Mouse (Mus musculus) MEL (cell line): ENCODE data around the gene Hmga1. TPM values are rescaled to one million over a fixed set of nuclear protein-coding genes. Genes with fewer than 3 reads are reported as not detected.

Experiments used
- DNase-seq: peaks from one replicate; pipeline ENCODE4 v3.0.0; 2011; ENCODE audit warnings: low read depth, low spot score
- H3K27ac ChIP-seq: 2 replicates; pipeline ENCODE4 v1.5.1; 2012; ENCODE audit warnings: low read depth, mild to moderate bottlenecking, control low read depth, low read length, moderate library complexity; ENCODE audit not compliant: control insufficient read depth
- H3K27me3 ChIP-seq, 2 experiments: fragments of 150-350 bp in 1 of 2; sonication (generic) in 1 of 2; 2 replicates each; pipeline ENCODE4 v1.6.1; 2012; ENCODE audit warnings: low read length in 2 of 2, mild to moderate bottlenecking in 2 of 2, improper control_type of control experiment in 1 of 2, moderate library complexity in 1 of 2; ENCODE audit not compliant: insufficient read depth in 2 of 2, control insufficient read depth in 1 of 2
- H3K36me3 ChIP-seq, 2 experiments: 2 replicates each; pipeline ENCODE4 v1.6.1; 2012 to 2014; ENCODE audit warnings: low read length in 2 of 2, improper control_type of control experiment in 1 of 2, inconsistent platforms in 1 of 2, mild to moderate bottlenecking in 1 of 2; ENCODE audit not compliant: insufficient read depth in 2 of 2, control insufficient read depth in 1 of 2
- H3K4me1 ChIP-seq, 2 experiments: fragments of 150-350 bp in 1 of 2; sonication (generic) in 1 of 2; 2 replicates each; pipeline ENCODE4 v1.6.1; 2012; ENCODE audit warnings: low read length in 2 of 2, improper control_type of control experiment in 1 of 2, mild to moderate bottlenecking in 1 of 2; ENCODE audit not compliant: insufficient read depth in 2 of 2, control insufficient read depth in 1 of 2
- H3K4me3 ChIP-seq, 2 experiments: fragments of 150-350 bp in 1 of 2; sonication (generic) in 1 of 2; 2 replicates each; pipeline ENCODE4 v1.5.1; 2012; ENCODE audit warnings: low read depth in 2 of 2, low read length in 2 of 2, mild to moderate bottlenecking in 2 of 2, moderate library complexity in 2 of 2, control low read depth in 1 of 2, improper control_type of control experiment in 1 of 2; ENCODE audit not compliant: control insufficient read depth in 1 of 2, insufficient read depth in 1 of 2
- H3K79me2 ChIP-seq: 2 replicates; pipeline ENCODE4 v1.6.1; 2012; ENCODE audit warnings: mild to moderate bottlenecking, low read length, moderate library complexity; ENCODE audit not compliant: control insufficient read depth, poor library complexity, insufficient read depth
- H3K9ac ChIP-seq: 2 replicates; pipeline ENCODE4 v1.6.1; 2012; ENCODE audit warnings: low read depth, mild to moderate bottlenecking, control low read depth, low read length, moderate library complexity; ENCODE audit not compliant: control insufficient read depth, poor library complexity, severe bottlenecking
- H3K9me3 ChIP-seq: fragments of 150-350 bp; sonication (generic); replicated peaks from 2 replicates; pipeline ENCODE4 v1.6.1; 2012; ENCODE audit warnings: mild to moderate bottlenecking, low read length, improper control_type of control experiment, moderate library complexity; ENCODE audit not compliant: insufficient read depth
- EP300 ChIP-seq, 2 experiments: IDR thresholded peaks; 2 replicates each; pipeline ENCODE4 v1.6.1; 2011; ENCODE audit warnings: improper control_type of control experiment in 2 of 2, low read length in 2 of 2, low read depth in 1 of 2, mild to moderate bottlenecking in 1 of 2
- ETS1 ChIP-seq: IDR thresholded peaks from 2 replicates; pipeline ENCODE4 v1.6.1; 2012; ENCODE audit warnings: low read depth, mild to moderate bottlenecking, inconsistent platforms, low read length, improper control_type of control experiment, moderate library complexity
- MAZ ChIP-seq: IDR thresholded peaks from 2 replicates; pipeline ENCODE4 v1.6.1; 2012; ENCODE audit warnings: low read depth, mild to moderate bottlenecking, inconsistent platforms, low read length, improper control_type of control experiment
- MXI1 ChIP-seq: IDR thresholded peaks from 2 replicates; pipeline ENCODE4 v1.6.1; 2011; ENCODE audit warnings: mild to moderate bottlenecking, low read depth, low read length, improper control_type of control experiment
- MYB ChIP-seq: IDR thresholded peaks from 2 replicates; pipeline ENCODE4 v1.6.1; 2011; ENCODE audit warnings: mild to moderate bottlenecking, low read depth, low read length, improper control_type of control experiment
- MYC ChIP-seq: IDR thresholded peaks from 2 replicates; pipeline ENCODE4 v1.6.1; 2011; ENCODE audit warnings: low read depth, mild to moderate bottlenecking, low read length, improper control_type of control experiment, moderate library complexity
- NELFE ChIP-seq: IDR thresholded peaks from 2 replicates; pipeline ENCODE4 v1.6.1; 2011; ENCODE audit warnings: low read depth, low read length, improper control_type of control experiment
- POLR2A ChIP-seq, 2 experiments: IDR thresholded peaks; 2 replicates each; pipeline ENCODE4 v1.6.1; 2011 to 2012; ENCODE audit warnings: low read length in 2 of 2, mild to moderate bottlenecking in 2 of 2, control low read depth in 1 of 2, improper control_type of control experiment in 1 of 2, low read depth in 1 of 2, moderate library complexity in 1 of 2; ENCODE audit not compliant: control insufficient read depth in 1 of 2, insufficient read depth in 1 of 2, poor library complexity in 1 of 2
- POLR2AphosphoS2 ChIP-seq: IDR thresholded peaks from 2 replicates; pipeline ENCODE4 v1.6.1; 2011; ENCODE audit warnings: low read length, improper control_type of control experiment
- POLR2AphosphoS5 ChIP-seq: IDR thresholded peaks from 2 replicates; pipeline ENCODE4 v1.6.1; 2012; ENCODE audit warnings: low read depth, borderline replicate concordance, mild to moderate bottlenecking, inconsistent platforms, low read length, moderate library complexity, mixed read lengths
- RCOR1 ChIP-seq: IDR thresholded peaks from 2 replicates; pipeline ENCODE4 v1.6.1; 2012; ENCODE audit warnings: low read depth, mild to moderate bottlenecking, inconsistent platforms, low read length, improper control_type of control experiment
- SMC3 ChIP-seq: IDR thresholded peaks from 2 replicates; pipeline ENCODE4 v1.6.1; 2011; ENCODE audit warnings: low read depth, low read length, improper control_type of control experiment
- TAL1 ChIP-seq: IDR thresholded peaks from 2 replicates; pipeline ENCODE4 v1.6.1; 2012; ENCODE audit warnings: mild to moderate bottlenecking, inconsistent platforms, low read length, moderate library complexity, mixed read lengths
- TCF12 ChIP-seq: IDR thresholded peaks from 2 replicates; pipeline ENCODE4 v1.6.1; 2014; ENCODE audit warnings: low read depth, mild to moderate bottlenecking, inconsistent platforms, low read length, improper control_type of control experiment, moderate library complexity
- UBTF ChIP-seq: IDR thresholded peaks from 2 replicates; pipeline ENCODE4 v1.6.1; 2012; ENCODE audit warnings: low read depth, mild to moderate bottlenecking, inconsistent platforms, low read length, improper control_type of control experiment, moderate library complexity, borderline replicate concordance; ENCODE audit not compliant: insufficient read depth
- USF1 ChIP-seq: IDR thresholded peaks from 2 replicates; pipeline ENCODE4 v1.6.1; 2014; ENCODE audit warnings: low read depth, mild to moderate bottlenecking, inconsistent platforms, low read length, improper control_type of control experiment, moderate library complexity
- ZC3H11A ChIP-seq: IDR thresholded peaks from 2 replicates; pipeline ENCODE4 v1.6.1; 2012; ENCODE audit warnings: low read depth, mild to moderate bottlenecking, inconsistent platforms, low read length, improper control_type of control experiment
- ZKSCAN1 ChIP-seq: IDR thresholded peaks from 2 replicates; pipeline ENCODE4 v1.6.1; 2012; ENCODE audit warnings: low read depth, mild to moderate bottlenecking, inconsistent platforms, low read length, improper control_type of control experiment, moderate library complexity
- ZMIZ1 ChIP-seq: IDR thresholded peaks from 2 replicates; pipeline ENCODE4 v1.6.1; 2012; ENCODE audit warnings: low read depth, mild to moderate bottlenecking, inconsistent platforms, low read length, improper control_type of control experiment, moderate library complexity
- polyA plus RNA-seq, 2 experiments: library from polyadenylated mRNA; stranded (reverse) in 1 of 2; unstranded in 1 of 2; fragments of >175 nt in 1 of 2; fragments of >200 nt in 1 of 2; gene quantifications; 2 replicates each; pipeline versions ENCODE4 v1.2.1 to v1.2.4; 2012; ENCODE audit warnings: low replicate concordance in 2 of 2, low read depth in 1 of 2; ENCODE audit not compliant: insufficient read length in 2 of 2, insufficient read depth in 1 of 2, missing spikeins in 1 of 2
- total RNA-seq: library from RNA; depleted of rRNA; stranded (reverse); fragments of 300-350 nt; gene quantifications from 2 replicates; pipeline ENCODE4 v1.2.3, GENCODE M21; 2012

The Hmga1 gene
- total and polyA plus RNA-seq, 3 experiments: 96.0 to 112 TPM; not detected in 1

DNA sequence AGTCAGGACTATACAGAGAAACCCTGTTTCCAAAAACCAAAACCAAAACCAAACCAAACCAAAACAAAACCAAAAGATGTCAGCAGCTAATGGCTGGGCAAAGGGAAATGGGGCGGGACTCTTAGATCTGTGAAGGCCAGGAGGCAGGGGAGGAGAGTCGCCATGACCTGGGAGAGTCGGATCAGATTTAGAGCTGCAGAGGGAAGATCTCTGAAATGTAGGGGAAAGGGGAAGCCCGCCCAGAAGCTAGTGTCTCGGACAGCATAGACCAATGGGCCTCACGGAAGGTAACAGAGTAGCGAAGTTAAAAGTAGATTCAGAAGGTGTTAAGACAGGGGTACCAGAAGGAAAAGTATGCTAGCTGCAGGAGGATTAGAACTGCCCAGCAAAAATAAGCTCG lies 15.0 kb downstream of the Hmga1 start:
- Histone ChIP-seq H3K4me1 (peaks cover 0 to 1% of the 10 kb centered on the region in 2 experiments; a peak in 3 of 4 replicates), H3K27ac (no peak overlapping the region), H3K9ac (no peak overlapping the region), H3K9me3 (no peaks in the 10 kb centered on the region), H3K27me3 (no peaks in the 10 kb centered on the region), H3K79me2 (no peaks in the 10 kb centered on the region), H3K36me3 (peaks cover 0 to 1% of the 10 kb centered on the region in 2 experiments; a peak in 1 of 4 replicates), H3K4me3 (no peak overlapping the region)
- TF ChIP-seq ZC3H11A (no peak), MXI1 (no peak), POLR2A (IDR thresholded peaks at IDR 0.05; ENCODE audit: control insufficient read depth in 1 of 2, insufficient read depth in 1 of 2, low read depth in 1 of 2, low read length in 2 of 2, poor library complexity in 1 of 2) (no peak), MAZ (no peak), ZKSCAN1 (no peak), TCF12 (no peak), SMC3 (no peak), UBTF (no peak), NELFE (no peak), POLR2AphosphoS2 (no peak), USF1 (no peak), RCOR1 (no peak), ZMIZ1 (no peak), POLR2AphosphoS5 (no peak), MYC (no peak), ETS1 (no peak), MYB (no peak)
- DNase-seq: no peak

DNA sequence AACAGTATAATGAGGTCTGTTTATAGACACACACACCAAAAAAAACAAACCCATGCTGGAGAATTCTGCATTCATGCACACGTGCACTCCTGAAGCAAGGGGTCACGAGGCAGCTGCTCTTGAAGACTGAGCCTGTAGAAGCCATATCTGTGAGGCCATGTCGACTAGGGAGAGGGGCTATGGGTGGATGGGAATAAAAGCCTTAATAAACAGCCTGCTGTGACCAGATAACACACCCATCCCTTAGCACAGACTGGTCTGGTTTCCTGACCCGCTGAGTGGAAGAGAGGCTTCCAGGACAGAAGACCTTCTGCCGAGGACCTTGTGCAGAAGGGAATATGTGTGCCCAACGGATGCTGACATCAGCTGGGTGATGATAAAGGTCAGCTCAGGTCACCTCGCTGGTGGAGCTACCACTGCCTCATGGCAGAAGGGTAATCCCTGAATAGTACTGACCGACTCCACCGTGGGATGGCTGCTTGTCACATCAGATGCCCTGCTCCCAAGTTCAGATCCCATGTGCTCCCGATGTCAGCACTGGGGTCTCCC lies 17.5 kb downstream of the Hmga1 start:
- Histone ChIP-seq H3K79me2 (no peaks in the 10 kb centered on the region), H3K9ac (no peak overlapping the region), H3K4me1 (no peaks in the 10 kb centered on the region), H3K36me3 (no peaks in the 10 kb centered on the region), H3K27me3 (no peaks in the 10 kb centered on the region), H3K4me3 (no peak overlapping the region), H3K9me3 (no peaks in the 10 kb centered on the region), H3K27ac (no peak overlapping the region)
- DNase-seq: no peak
- TF ChIP-seq TAL1: peak; percentile 37
- TF ChIP-seq EP300 (IDR thresholded peaks at IDR 0.05; ENCODE audit: low read depth in 1 of 2, low read length in 2 of 2): no peak
